Mouse (Mus musculus) thymus, adult 2 months (tissue): ENCODE data around the gene Mrpl12.
A peak's percentile ranks its signal among the peaks of the same experiment; 100 is the strongest.

Experiments used
- CTCF ChIP-seq: fragments of 200-500 bp; IDR thresholded peaks from 2 replicates; pipeline ENCODE4 v1.5.1; 2012; ENCODE audit warnings: mild to moderate bottlenecking, control low read depth, low read length, moderate library complexity, borderline replicate concordance; ENCODE audit not compliant: control insufficient read depth, poor library complexity, insufficient read depth; ENCODE audit errors: extremely low read depth
- POLR2A ChIP-seq: fragments of 200-500 bp; IDR thresholded peaks from 2 replicates; pipeline ENCODE4 v1.6.1; 2012; ENCODE audit warnings: mild to moderate bottlenecking, low read length, control low read depth, moderate library complexity; ENCODE audit not compliant: control insufficient read depth, poor library complexity, insufficient read depth; ENCODE audit errors: extremely low read depth

DNA sequence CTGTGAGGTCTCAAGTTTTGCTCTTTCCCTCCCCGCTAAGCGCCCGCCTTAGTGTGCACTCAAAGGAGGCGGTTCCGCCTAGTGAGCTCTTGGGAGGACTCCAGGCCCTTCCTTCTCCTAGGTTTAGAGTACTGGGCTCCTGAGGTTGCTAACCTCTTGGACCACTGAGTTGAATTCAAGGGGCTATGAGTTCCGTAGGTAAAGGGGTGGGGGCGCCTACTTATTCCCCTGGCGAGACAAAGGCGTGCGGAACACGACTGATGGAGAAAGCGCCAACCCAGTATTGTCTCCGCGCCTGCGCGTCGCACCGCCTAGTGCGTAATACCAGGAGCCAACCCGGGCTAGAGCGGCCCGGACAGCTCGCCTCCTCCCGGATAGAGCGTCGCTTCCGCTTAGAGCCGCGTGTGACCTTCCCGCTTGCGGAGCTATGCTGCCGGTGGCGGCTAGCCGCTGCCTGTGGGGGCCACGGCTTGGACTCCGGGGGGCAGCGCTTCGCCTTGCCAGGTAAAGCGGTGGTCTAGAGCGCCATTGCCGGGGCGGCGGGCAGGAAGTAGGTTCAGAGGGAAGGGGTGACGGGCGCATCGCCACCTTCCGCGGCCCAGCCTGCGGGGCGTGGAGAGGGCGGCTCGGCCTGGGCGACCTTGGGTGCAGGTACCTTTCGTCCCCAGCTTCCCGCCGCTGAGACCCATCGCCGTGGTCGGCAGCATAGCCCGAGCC, at the start of gene Mrpl12:
- TF ChIP-seq POLR2A (peak; percentile 56), CTCF (no peak)
